Mouse (Mus musculus): ENCODE measurements at regions not wholly inside any gene's neighbourhood (a gene's known extent, or its start where the extent isn't known, plus 50 kb on each side); places are given as distances from the start of the nearest gene placed in this dataset.

- 83% methylated on average over 4 of the region's 4 CpGs for WGBS
- no peak overlapping the region for H3K4me2 ChIP-seq (ENCODE audit: low read length)
- no peaks in the 10 kb centered on the region for H3K27me3 ChIP-seq (ENCODE audit: insufficient read depth, low read length)
- no peak overlapping the region for H3K4me3 ChIP-seq (replicated peaks; ENCODE audit: low read depth, low read length)
- DNase-seq (ENCODE audit: low spot score) (no peak), ATAC-seq (replicated peaks; ENCODE audit: low FRiP score, low read depth) (no peak)
- no peaks in the 10 kb centered on the region for H3K9me3 ChIP-seq (replicated peaks; ENCODE audit: low read length)
- TF ChIP-seq CTCF (IDR thresholded peaks at IDR 0.05; ENCODE audit: low read depth), result no peak
- H3K9ac ChIP-seq (ENCODE audit: low read depth, low read length), result no peak overlapping the region
- no peaks in the 10 kb centered on the region for H3K36me3 ChIP-seq (ENCODE audit: insufficient read depth, low read length)
- H3K4me1 ChIP-seq (replicated peaks; ENCODE audit: insufficient read depth, low read length), result no peaks in the 10 kb centered on the region
- no peak overlapping the region for H3K27ac ChIP-seq
Measured at GRCm38 (mm10) chr14:72141136-72141535, 350.5 kb downstream of the Gm9195 start.

GRCm38 (mm10) chr14:72130149-72130548 lies 361.5 kb downstream of the Gm9195 start:
- 56% methylated on average over 4 of the region's 4 CpGs for WGBS
- no peak overlapping the region for H3K27ac ChIP-seq
- no peaks in the 10 kb centered on the region for H3K9me3 ChIP-seq (replicated peaks; ENCODE audit: low read length)
- no peaks in the 10 kb centered on the region for H3K36me3 ChIP-seq (ENCODE audit: insufficient read depth, low read length)
- TF ChIP-seq CTCF (IDR thresholded peaks at IDR 0.05; ENCODE audit: low read depth), result no peak
- H3K4me2 ChIP-seq (ENCODE audit: low read length), result no peak overlapping the region
- ATAC-seq (replicated peaks; ENCODE audit: low FRiP score, low read depth), result no peak
- DNase-seq (ENCODE audit: low spot score), result no peak
- H3K9ac ChIP-seq (ENCODE audit: low read depth, low read length), result no peak overlapping the region
- no peak overlapping the region for H3K4me3 ChIP-seq (replicated peaks; ENCODE audit: low read depth, low read length)
- H3K27me3 ChIP-seq (ENCODE audit: insufficient read depth, low read length), result no peaks in the 10 kb centered on the region
- no peaks in the 10 kb centered on the region for H3K4me1 ChIP-seq (replicated peaks; ENCODE audit: insufficient read depth, low read length)

DNA sequence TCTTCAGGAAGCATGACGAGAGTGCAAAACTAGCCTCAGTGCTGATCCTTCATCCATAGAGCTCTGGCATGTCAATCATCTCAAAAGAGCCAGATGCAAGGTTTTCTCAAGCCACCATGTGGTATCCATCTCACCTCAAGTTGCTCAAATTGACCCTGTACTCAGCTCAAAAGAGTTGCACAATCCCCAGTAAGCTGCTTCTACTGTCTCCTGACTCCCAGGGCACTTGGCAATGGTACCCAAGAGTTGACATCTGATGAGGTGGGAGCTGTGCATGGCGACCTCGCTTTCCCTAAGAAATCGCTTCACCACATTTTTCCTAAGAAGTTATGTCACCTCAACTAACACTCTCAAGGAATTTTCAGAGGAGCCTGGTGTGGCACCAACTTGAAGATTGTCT lies 369.9 kb downstream of the Gm9195 start:
- TF ChIP-seq CTCF (IDR thresholded peaks at IDR 0.05; ENCODE audit: low read depth), result no peak
- H3K9me3 ChIP-seq (replicated peaks; ENCODE audit: low read length), result no peaks in the 10 kb centered on the region
- H3K4me1 ChIP-seq (replicated peaks; ENCODE audit: insufficient read depth, low read length), result no peaks in the 10 kb centered on the region
- no peak overlapping the region for H3K27ac ChIP-seq
- ATAC-seq (replicated peaks; ENCODE audit: low FRiP score, low read depth) (no peak), DNase-seq (ENCODE audit: low spot score) (no peak)
- no peak overlapping the region for H3K9ac ChIP-seq (ENCODE audit: low read depth, low read length)
- H3K4me2 ChIP-seq (ENCODE audit: low read length), result no peak overlapping the region
- no peaks in the 10 kb centered on the region for H3K27me3 ChIP-seq (ENCODE audit: insufficient read depth, low read length)
- 86% methylated on average over 4 of the region's 4 CpGs for WGBS
- H3K36me3 ChIP-seq (ENCODE audit: insufficient read depth, low read length), result no peaks in the 10 kb centered on the region
- no peak overlapping the region for H3K4me3 ChIP-seq (replicated peaks; ENCODE audit: low read depth, low read length)

- H3K4me2 ChIP-seq (ENCODE audit: low read length), result no peak overlapping the region
- H3K9me3 ChIP-seq (replicated peaks; ENCODE audit: low read length), result no peaks in the 10 kb centered on the region
- ATAC-seq (replicated peaks; ENCODE audit: low FRiP score, low read depth), result no peak
- H3K27ac ChIP-seq, result no peak overlapping the region
- no peak overlapping the region for H3K4me3 ChIP-seq (replicated peaks; ENCODE audit: low read depth, low read length)
- H3K4me1 ChIP-seq (replicated peaks; ENCODE audit: insufficient read depth, low read length), result no peaks in the 10 kb centered on the region
- WGBS, result 0% methylated on average over 1 of the region's 1 CpGs
- no peak overlapping the region for H3K9ac ChIP-seq (ENCODE audit: low read depth, low read length)
- H3K36me3 ChIP-seq (ENCODE audit: insufficient read depth, low read length), result no peaks in the 10 kb centered on the region
- DNase-seq (ENCODE audit: low spot score), result peak; percentile 42
- no peak for TF ChIP-seq CTCF (IDR thresholded peaks at IDR 0.05; ENCODE audit: low read depth)
- no peaks in the 10 kb centered on the region for H3K27me3 ChIP-seq (ENCODE audit: insufficient read depth, low read length)
Measured at GRCm38 (mm10) chr14:72121006-72121405, 370.6 kb downstream of the Gm9195 start.

DNA sequence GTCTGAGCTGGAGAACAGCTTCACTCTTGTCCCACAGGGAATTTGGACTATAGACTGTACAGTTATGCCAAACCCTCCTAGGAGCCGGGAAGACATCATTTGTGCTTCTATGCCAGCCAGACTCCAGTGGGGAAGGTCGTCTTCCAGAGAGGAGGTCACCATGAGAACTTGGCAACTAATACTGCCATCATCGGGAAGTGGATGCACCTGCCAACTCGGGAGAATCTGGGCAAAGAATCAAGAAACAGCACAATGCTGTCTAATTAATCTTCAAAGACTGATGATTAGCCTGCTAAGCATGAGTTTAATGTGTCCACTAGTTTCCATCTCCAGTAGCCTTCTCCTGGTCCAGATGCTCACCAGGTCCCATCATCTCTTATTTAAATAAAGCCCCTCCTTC lies 374.8 kb downstream of the Gm9195 start:
- no peak overlapping the region for H3K4me2 ChIP-seq (ENCODE audit: low read length)
- H3K4me1 ChIP-seq (replicated peaks; ENCODE audit: insufficient read depth, low read length), result no peaks in the 10 kb centered on the region
- H3K36me3 ChIP-seq (ENCODE audit: insufficient read depth, low read length), result no peaks in the 10 kb centered on the region
- no peaks in the 10 kb centered on the region for H3K9me3 ChIP-seq (replicated peaks; ENCODE audit: low read length)
- H3K27ac ChIP-seq, result no peak overlapping the region
- DNase-seq (ENCODE audit: low spot score) (no peak), ATAC-seq (replicated peaks; ENCODE audit: low FRiP score, low read depth) (no peak)
- 56% methylated on average over 4 of the region's 4 CpGs for WGBS
- no peak overlapping the region for H3K9ac ChIP-seq (ENCODE audit: low read depth, low read length)
- TF ChIP-seq CTCF (IDR thresholded peaks at IDR 0.05; ENCODE audit: low read depth), result no peak
- H3K4me3 ChIP-seq (replicated peaks; ENCODE audit: low read depth, low read length), result no peak overlapping the region
- H3K27me3 ChIP-seq (ENCODE audit: insufficient read depth, low read length), result no peaks in the 10 kb centered on the region

DNA sequence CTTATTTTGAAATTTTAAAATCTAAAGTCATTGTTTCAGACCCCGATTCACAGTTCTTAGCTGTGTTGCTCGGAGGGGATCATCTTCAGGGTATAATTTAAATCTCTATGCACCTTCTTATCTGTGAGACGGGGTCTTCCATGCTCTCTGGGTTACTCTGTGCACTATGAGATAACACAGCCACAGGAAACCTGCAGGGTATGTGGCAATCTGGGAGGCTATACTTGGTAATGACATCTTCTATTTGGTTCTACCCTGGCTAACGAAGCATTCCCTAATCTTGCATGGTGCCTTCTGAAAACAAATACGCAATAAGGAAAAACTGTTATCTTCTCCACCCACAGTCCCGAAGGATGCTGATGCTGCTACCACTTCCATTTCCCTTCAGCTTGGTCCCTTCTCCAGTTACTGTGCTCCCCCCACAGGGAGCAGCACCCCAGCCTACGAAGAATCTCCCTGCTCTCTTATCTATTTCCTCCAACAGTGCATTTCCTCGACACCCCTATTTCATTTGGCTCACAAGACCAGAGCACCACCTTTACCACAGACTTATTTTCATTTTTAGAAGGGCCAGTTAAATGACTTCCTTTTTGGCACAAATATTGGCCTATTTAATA lies 378.2 kb downstream of the Gm9195 start:
- Histone ChIP-seq H3K36me3 (ENCODE audit: insufficient read depth, low read length) (no peaks in the 10 kb centered on the region), H3K27ac (no peak overlapping the region), H3K4me2 (ENCODE audit: low read length) (no peak overlapping the region), H3K9ac (ENCODE audit: low read depth, low read length) (no peak overlapping the region), H3K4me3 (replicated peaks; ENCODE audit: low read depth, low read length) (no peak overlapping the region), H3K27me3 (ENCODE audit: insufficient read depth, low read length) (no peaks in the 10 kb centered on the region), H3K9me3 (replicated peaks; ENCODE audit: low read length) (no peaks in the 10 kb centered on the region), H3K4me1 (replicated peaks; ENCODE audit: insufficient read depth, low read length) (no peaks in the 10 kb centered on the region)
- ATAC-seq (replicated peaks; ENCODE audit: low FRiP score, low read depth) (no peak), DNase-seq (ENCODE audit: low spot score) (no peak)
- WGBS, result 81% methylated on average over 8 of the region's 8 CpGs
- no peak for TF ChIP-seq CTCF (IDR thresholded peaks at IDR 0.05; ENCODE audit: low read depth)

- DNase-seq (ENCODE audit: low spot score) (peak; percentile 56), ATAC-seq (replicated peaks; ENCODE audit: low FRiP score, low read depth) (no peak)
- H3K36me3 ChIP-seq (ENCODE audit: insufficient read depth, low read length), result no peaks in the 10 kb centered on the region
- no peak overlapping the region for H3K9ac ChIP-seq (ENCODE audit: low read depth, low read length)
- no peak overlapping the region for H3K27ac ChIP-seq
- no peak for TF ChIP-seq CTCF (IDR thresholded peaks at IDR 0.05; ENCODE audit: low read depth)
- WGBS, result 45% methylated on average over 2 of the region's 2 CpGs
- no peak overlapping the region for H3K4me2 ChIP-seq (ENCODE audit: low read length)
- no peaks in the 10 kb centered on the region for H3K27me3 ChIP-seq (ENCODE audit: insufficient read depth, low read length)
- no peaks in the 10 kb centered on the region for H3K4me1 ChIP-seq (replicated peaks; ENCODE audit: insufficient read depth, low read length)
- no peaks in the 10 kb centered on the region for H3K9me3 ChIP-seq (replicated peaks; ENCODE audit: low read length)
- no peak overlapping the region for H3K4me3 ChIP-seq (replicated peaks; ENCODE audit: low read depth, low read length)
Measured at GRCm38 (mm10) chr14:72110689-72111088, 380.9 kb downstream of the Gm9195 start.

Data from kidney, postnatal 0 days (tissue).